Mouse (Mus musculus) thymus, adult 2 months (tissue): ENCODE results near the gene Ddit4. TPM values are rescaled to one million over a fixed set of nuclear protein-coding genes. Genes with fewer than 3 reads are reported as not detected.
A peak's percentile ranks its signal among the peaks of the same experiment; 100 is the strongest.

Source experiments
- DNase-seq: peaks from one replicate; pipeline ENCODE4 v3.0.0; 2021
- H3K27ac ChIP-seq: fragments of 200-500 bp; 2 replicates; pipeline ENCODE4 v1.5.1; 2012; ENCODE audit warnings: low read length, control low read depth; ENCODE audit not compliant: control insufficient read depth, insufficient read depth
- H3K27me3 ChIP-seq: fragments of 200-500 bp; 2 replicates; pipeline ENCODE4 v1.6.1; 2012; ENCODE audit warnings: mild to moderate bottlenecking, low read length, moderate library complexity, mixed read lengths; ENCODE audit not compliant: control insufficient read depth, insufficient read depth
- H3K36me3 ChIP-seq: fragments of 200-500 bp; 2 replicates; pipeline ENCODE4 v1.6.1; 2012; ENCODE audit warnings: mild to moderate bottlenecking, low read length, moderate library complexity; ENCODE audit not compliant: control insufficient read depth, insufficient read depth
- H3K4me1 ChIP-seq: fragments of 200-500 bp; replicated peaks from 2 replicates; pipeline ENCODE4 v1.6.1; 2012; ENCODE audit warnings: low read length; ENCODE audit not compliant: control insufficient read depth, insufficient read depth
- H3K4me3 ChIP-seq: fragments of 200-500 bp; 2 replicates; pipeline ENCODE4 v1.5.1; 2012; ENCODE audit warnings: mild to moderate bottlenecking, low read length, control low read depth, moderate library complexity; ENCODE audit not compliant: control insufficient read depth, insufficient read depth
- CTCF ChIP-seq: fragments of 200-500 bp; IDR thresholded peaks from 2 replicates; pipeline ENCODE4 v1.5.1; 2012; ENCODE audit warnings: mild to moderate bottlenecking, control low read depth, low read length, moderate library complexity, borderline replicate concordance; ENCODE audit not compliant: control insufficient read depth, poor library complexity, insufficient read depth; ENCODE audit errors: extremely low read depth
- POLR2A ChIP-seq: fragments of 200-500 bp; IDR thresholded peaks from 2 replicates; pipeline ENCODE4 v1.6.1; 2012; ENCODE audit warnings: mild to moderate bottlenecking, low read length, control low read depth, moderate library complexity; ENCODE audit not compliant: control insufficient read depth, poor library complexity, insufficient read depth; ENCODE audit errors: extremely low read depth
- WGBS: fragments of 180-500 bp; shearing (Covaris S2); methylation state at CpG from one replicate; pipeline ENCODE4 v1.1.7; 2018; 5-methylcytosine and 5-hydroxymethylcytosine counted together
- polyA plus RNA-seq: library from polyadenylated mRNA; depleted of rRNA; stranded (reverse); fragments of >200 nt; gene quantifications from 2 replicates; pipeline ENCODE4 v1.2.3, GENCODE M21; 2012

The Ddit4 gene
- polyA plus RNA-seq, 1 experiment = 190 TPM

GRCm38 (mm10) chr10:59945416-59945815 is 6.2 kb downstream of the Ddit4 start:
- Histone ChIP-seq H3K27me3 (no peaks in the 10 kb centered on the region), H3K27ac (no peak overlapping the region), H3K4me3 (no peak overlapping the region), H3K4me1 (peaks cover 31% of the 10 kb centered on the region), H3K36me3 (peaks cover 12% of the 10 kb centered on the region)
- no peak for DNase-seq
- TF ChIP-seq POLR2A = no peak
- TF ChIP-seq CTCF = no peak
- WGBS = 94% methylated on average over 3 of the region's 3 CpGs

- no peak for DNase-seq
- Histone ChIP-seq H3K36me3 (no peaks in the 10 kb centered on the region), H3K27ac (no peak overlapping the region), H3K27me3 (no peaks in the 10 kb centered on the region), H3K4me1 (peaks cover 27% of the 10 kb centered on the region), H3K4me3 (no peak overlapping the region)
- 70% methylated on average over 13 of the region's 13 CpGs for WGBS
- TF ChIP-seq CTCF (no peak), POLR2A (0 out of 2 replicates have a peak, but pooled peaks have one; percentile 12)
Measured at GRCm38 (mm10) chr10:59943421-59943989, 8.1 kb downstream of the Ddit4 start.

- H3K4me3 ChIP-seq = no peak overlapping the region; the same call in 1 of the 2 replicates
- no peak for DNase-seq
- TF ChIP-seq POLR2A (no peak), CTCF (no peak)
- H3K4me1 ChIP-seq = peaks cover 25% of the 10 kb centered on the region
- H3K36me3 ChIP-seq = no peaks in the 10 kb centered on the region
- peak overlapping the region; percentile 1; the same call in 1 of the 2 replicates for H3K27ac ChIP-seq
- H3K27me3 ChIP-seq = no peaks in the 10 kb centered on the region
- 36% methylated on average over 16 of the region's 16 CpGs for WGBS
Measured at GRCm38 (mm10) chr10:59942847-59943420, 8.7 kb downstream of the Ddit4 start.

GRCm38 (mm10) chr10:59942281-59942846 is 9.3 kb downstream of the Ddit4 start:
- Histone ChIP-seq H3K4me3 (no peak overlapping the region; the same call in 1 of the 2 replicates), H3K4me1 (peaks cover 22% of the 10 kb centered on the region), H3K27me3 (no peaks in the 10 kb centered on the region), H3K36me3 (no peaks in the 10 kb centered on the region), H3K27ac (peak overlapping the region; percentile 1; the same call in 1 of the 2 replicates)
- TF ChIP-seq CTCF (no peak), POLR2A (no peak)
- WGBS = 62% methylated on average over 21 of the region's 21 CpGs
- DNase-seq = no peak

GRCm38 (mm10) chr10:59939081-59939480 is 12.6 kb downstream of the Ddit4 start:
- WGBS = 62% methylated on average over 1 of the region's 1 CpGs
- no peaks in the 10 kb centered on the region for H3K36me3 ChIP-seq
- peaks cover 33% of the 10 kb centered on the region for H3K4me1 ChIP-seq
- DNase-seq = no peak
- TF ChIP-seq CTCF = no peak
- no peak for TF ChIP-seq POLR2A
- no peak overlapping the region for H3K27ac ChIP-seq
- H3K27me3 ChIP-seq = no peaks in the 10 kb centered on the region
- no peak overlapping the region for H3K4me3 ChIP-seq

- TF ChIP-seq CTCF = no peak
- no peak for TF ChIP-seq POLR2A
- Histone ChIP-seq H3K36me3 (no peaks in the 10 kb centered on the region), H3K27ac (no peak overlapping the region), H3K4me1 (peaks cover 37% of the 10 kb centered on the region), H3K27me3 (no peaks in the 10 kb centered on the region), H3K4me3 (no peak overlapping the region)
- WGBS = 88% methylated on average over 5 of the region's 5 CpGs
- DNase-seq = no peak
Measured at GRCm38 (mm10) chr10:59938662-59939061, 13.0 kb downstream of the Ddit4 start.
